Mouse (Mus musculus): ENCODE results near the gene 4632433K11Rik. TPM values are rescaled to one million over a fixed set of nuclear protein-coding genes. Genes with fewer than 3 reads are reported as not detected.

4632433K11Rik gene
- polyA plus RNA-seq, 1 experiment from 2014 or later: not detected

- Histone ChIP-seq H3K4me2 (ENCODE audit: low read length) (peak overlapping the region; percentile 71), H3K27ac (ENCODE audit: low read depth) (no peak overlapping the region), H3K4me3 (ENCODE audit: low read depth, low read length) (peak overlapping the region; percentile 50), H3K27me3 (replicated peaks; ENCODE audit: control insufficient read depth, insufficient read depth, low read length) (peaks cover 60% of the 10 kb centered on the region), H3K4me1 (replicated peaks; ENCODE audit: control insufficient read depth, insufficient read depth, low read length) (peaks cover 37% of the 10 kb centered on the region), H3K36me3 (ENCODE audit: control insufficient read depth, insufficient read depth, low read length) (no peaks in the 10 kb centered on the region), H3K9me3 (ENCODE audit: control insufficient read depth, low read length) (no peaks in the 10 kb centered on the region), H3K9ac (ENCODE audit: low read length) (peak overlapping the region; percentile 68)
- 2% methylated on average over 54 of the region's 55 CpGs for WGBS
- DNase-seq (ENCODE audit: low spot score) (peak; percentile 67), ATAC-seq (replicated peaks; ENCODE audit: low FRiP score, low TSS enrichment, low read depth) (no peak)
Observed at GRCm38 (mm10) chr7:5056651-5057263, 22.8 kb downstream of the 4632433K11Rik start.

GRCm38 (mm10) chr7:5057381-5057780 is 23.5 kb downstream of the 4632433K11Rik start:
- no peaks in the 10 kb centered on the region for H3K36me3 ChIP-seq (ENCODE audit: control insufficient read depth, insufficient read depth, low read length)
- peak overlapping the region; percentile 71 for H3K4me2 ChIP-seq (ENCODE audit: low read length)
- H3K27me3 ChIP-seq (replicated peaks; ENCODE audit: control insufficient read depth, insufficient read depth, low read length): peaks cover 55% of the 10 kb centered on the region
- peak overlapping the region; percentile 50 for H3K4me3 ChIP-seq (ENCODE audit: low read depth, low read length)
- H3K9me3 ChIP-seq (ENCODE audit: control insufficient read depth, low read length): no peaks in the 10 kb centered on the region
- DNase-seq (ENCODE audit: low spot score) (no peak), ATAC-seq (replicated peaks; ENCODE audit: low FRiP score, low TSS enrichment, low read depth) (no peak)
- H3K4me1 ChIP-seq (replicated peaks; ENCODE audit: control insufficient read depth, insufficient read depth, low read length): peaks cover 35% of the 10 kb centered on the region
- WGBS: 30% methylated on average over 8 of the region's 8 CpGs
- H3K27ac ChIP-seq (ENCODE audit: low read depth): no peak overlapping the region
- H3K9ac ChIP-seq (ENCODE audit: low read length): peak overlapping the region; percentile 68

GRCm38 (mm10) chr7:5057804-5058203 is 23.9 kb downstream of the 4632433K11Rik start:
- H3K36me3 ChIP-seq (ENCODE audit: control insufficient read depth, insufficient read depth, low read length): no peaks in the 10 kb centered on the region
- peaks cover 30% of the 10 kb centered on the region for H3K4me1 ChIP-seq (replicated peaks; ENCODE audit: control insufficient read depth, insufficient read depth, low read length)
- peaks cover 50% of the 10 kb centered on the region for H3K27me3 ChIP-seq (replicated peaks; ENCODE audit: control insufficient read depth, insufficient read depth, low read length)
- H3K27ac ChIP-seq (ENCODE audit: low read depth): no peak overlapping the region
- H3K4me2 ChIP-seq (ENCODE audit: low read length): peak overlapping the region; percentile 71
- WGBS: 42% methylated on average over 11 of the region's 11 CpGs
- ATAC-seq (replicated peaks; ENCODE audit: low FRiP score, low TSS enrichment, low read depth): no peak
- H3K9ac ChIP-seq (ENCODE audit: low read length): no peak overlapping the region
- 0 out of 2 replicates have a peak overlapping the region, but pooled peaks have one; percentile 50 for H3K4me3 ChIP-seq (ENCODE audit: low read depth, low read length)
- H3K9me3 ChIP-seq (ENCODE audit: control insufficient read depth, low read length): no peaks in the 10 kb centered on the region
- no peak for DNase-seq (ENCODE audit: low spot score)

GRCm38 (mm10) chr7:5058631-5059030 is 24.7 kb downstream of the 4632433K11Rik start:
- no peaks in the 10 kb centered on the region; the same call in 1 of the 2 replicates for H3K36me3 ChIP-seq (ENCODE audit: control insufficient read depth, insufficient read depth, low read length)
- H3K4me1 ChIP-seq (replicated peaks; ENCODE audit: control insufficient read depth, insufficient read depth, low read length): peaks cover 25% of the 10 kb centered on the region
- H3K9ac ChIP-seq (ENCODE audit: low read length): no peak overlapping the region
- H3K4me2 ChIP-seq (ENCODE audit: low read length): no peak overlapping the region
- no peak for DNase-seq (ENCODE audit: low spot score)
- H3K9me3 ChIP-seq (ENCODE audit: control insufficient read depth, low read length): no peaks in the 10 kb centered on the region
- peaks cover 42% of the 10 kb centered on the region for H3K27me3 ChIP-seq (replicated peaks; ENCODE audit: control insufficient read depth, insufficient read depth, low read length)
- no peak overlapping the region for H3K4me3 ChIP-seq (ENCODE audit: low read depth, low read length)
- no peak for ATAC-seq (replicated peaks; ENCODE audit: low FRiP score, low TSS enrichment, low read depth)
- no peak overlapping the region for H3K27ac ChIP-seq (ENCODE audit: low read depth)
- 95% methylated on average over 1 of the region's 1 CpGs for WGBS

GRCm38 (mm10) chr7:5059421-5059820 is 25.5 kb downstream of the 4632433K11Rik start:
- Histone ChIP-seq H3K36me3 (ENCODE audit: control insufficient read depth, insufficient read depth, low read length) (no peaks in the 10 kb centered on the region; the same call in 1 of the 2 replicates), H3K4me1 (replicated peaks; ENCODE audit: control insufficient read depth, insufficient read depth, low read length) (peaks cover 25% of the 10 kb centered on the region), H3K27ac (ENCODE audit: low read depth) (no peak overlapping the region), H3K9me3 (ENCODE audit: control insufficient read depth, low read length) (no peaks in the 10 kb centered on the region), H3K9ac (ENCODE audit: low read length) (no peak overlapping the region), H3K4me3 (ENCODE audit: low read depth, low read length) (no peak overlapping the region), H3K4me2 (ENCODE audit: low read length) (no peak overlapping the region), H3K27me3 (replicated peaks; ENCODE audit: control insufficient read depth, insufficient read depth, low read length) (peaks cover 34% of the 10 kb centered on the region)
- WGBS: 84% methylated on average over 12 of the region's 12 CpGs
- ATAC-seq (replicated peaks; ENCODE audit: low FRiP score, low TSS enrichment, low read depth): no peak
- no peak for DNase-seq (ENCODE audit: low spot score)

- peak overlapping the region; percentile 82 for H3K4me2 ChIP-seq (ENCODE audit: low read length)
- peak overlapping the region; percentile 80 for H3K4me3 ChIP-seq (ENCODE audit: low read depth, low read length)
- peak overlapping the region; percentile 98 for H3K9ac ChIP-seq (ENCODE audit: low read length)
- H3K27ac ChIP-seq (ENCODE audit: low read depth): peak overlapping the region; percentile 100
- no peaks in the 10 kb centered on the region for H3K9me3 ChIP-seq (ENCODE audit: control insufficient read depth, low read length)
- H3K36me3 ChIP-seq (ENCODE audit: control insufficient read depth, insufficient read depth, low read length): no peaks in the 10 kb centered on the region; the same call in 1 of the 2 replicates
- H3K4me1 ChIP-seq (replicated peaks; ENCODE audit: control insufficient read depth, insufficient read depth, low read length): peaks cover 27% of the 10 kb centered on the region
- DNase-seq (ENCODE audit: low spot score): peak; percentile 83
- 4% methylated on average over 27 of the region's 27 CpGs for WGBS
- ATAC-seq (replicated peaks; ENCODE audit: low FRiP score, low TSS enrichment, low read depth): no peak
- peaks cover 26% of the 10 kb centered on the region for H3K27me3 ChIP-seq (replicated peaks; ENCODE audit: control insufficient read depth, insufficient read depth, low read length)
Observed at GRCm38 (mm10) chr7:5060239-5060731, 26.4 kb downstream of the 4632433K11Rik start.

GRCm38 (mm10) chr7:5060944-5061773 is 27.2 kb downstream of the 4632433K11Rik start:
- H3K36me3 ChIP-seq (ENCODE audit: control insufficient read depth, insufficient read depth, low read length): peaks cover 4% of the 10 kb centered on the region; the same call in 1 of the 2 replicates
- H3K9ac ChIP-seq (ENCODE audit: low read length): peak overlapping the region; percentile 98
- peak; percentile 88 for ATAC-seq (replicated peaks; ENCODE audit: low FRiP score, low TSS enrichment, low read depth)
- WGBS: under 1% methylated on average over 60 of the region's 60 CpGs
- peak; percentile 99 for DNase-seq (ENCODE audit: low spot score)
- H3K4me2 ChIP-seq (ENCODE audit: low read length): peak overlapping the region; percentile 82
- H3K4me1 ChIP-seq (replicated peaks; ENCODE audit: control insufficient read depth, insufficient read depth, low read length): peaks cover 27% of the 10 kb centered on the region
- H3K27ac ChIP-seq (ENCODE audit: low read depth): peak overlapping the region; percentile 100
- H3K9me3 ChIP-seq (ENCODE audit: control insufficient read depth, low read length): no peaks in the 10 kb centered on the region
- peaks cover 17% of the 10 kb centered on the region for H3K27me3 ChIP-seq (replicated peaks; ENCODE audit: control insufficient read depth, insufficient read depth, low read length)
- peak overlapping the region; percentile 80 for H3K4me3 ChIP-seq (ENCODE audit: low read depth, low read length)

GRCm38 (mm10) chr7:5061774-5062359 is 27.9 kb downstream of the 4632433K11Rik start, which contains the start of gene U2af2:
TSS of gene U2af2 (plus strand) at chr7:5062143.
- no peak for DNase-seq (ENCODE audit: low spot score)
- H3K4me2 ChIP-seq (ENCODE audit: low read length): peak within 1 kb of the TSS; percentile 82
- H3K9ac ChIP-seq (ENCODE audit: low read length): peak within 1 kb of the TSS; percentile 98
- under 1% methylated on average over 65 of the region's 65 CpGs for WGBS
- peaks cover 11% of the 10 kb centered on the region for H3K27me3 ChIP-seq (replicated peaks; ENCODE audit: control insufficient read depth, insufficient read depth, low read length)
- H3K36me3 ChIP-seq (ENCODE audit: control insufficient read depth, insufficient read depth, low read length): peaks cover 11% of the 10 kb centered on the region
- peak within 1 kb of the TSS; percentile 80 for H3K4me3 ChIP-seq (ENCODE audit: low read depth, low read length)
- H3K9me3 ChIP-seq (ENCODE audit: control insufficient read depth, low read length): no peaks in the 10 kb centered on the region
- peak; percentile 78 for ATAC-seq (replicated peaks; ENCODE audit: low FRiP score, low TSS enrichment, low read depth)
- peak within 1 kb of the TSS; percentile 100 for H3K27ac ChIP-seq (ENCODE audit: low read depth)
- peaks cover 27% of the 10 kb centered on the region for H3K4me1 ChIP-seq (replicated peaks; ENCODE audit: control insufficient read depth, insufficient read depth, low read length)
